Mouse (Mus musculus) limb, embryonic 11.5 days (tissue): Measurements from ENCODE around the gene Tnfrsf4. TPM values are rescaled to one million over a fixed set of nuclear protein-coding genes. Genes with fewer than 3 reads are reported as not detected.
A peak's percentile ranks its signal among the peaks of the same experiment; 100 is the strongest.

ENCODE experiments used
- ATAC-seq: fragments of 200-750 bp; cut with Nextera tagmentation; 2 replicates; pipeline ENCODE4 v1.8.0; 2017; ENCODE audit warnings: low read depth; ENCODE audit not compliant: insufficient number of reproducible peaks, low FRiP score, low TSS enrichment
- DNase-seq: peaks from one replicate; pipeline ENCODE4 v3.0.0-alpha.2; 2015; ENCODE audit warnings: low spot score
- H3K27ac ChIP-seq: fragments of 300-500 bp; sonication (generic); replicated peaks from 2 replicates; pipeline ENCODE4 v1.5.1; 2014; ENCODE audit warnings: low read depth, mild to moderate bottlenecking, low read length
- H3K27me3 ChIP-seq: fragments of 300-500 bp; sonication (generic); 2 replicates; pipeline ENCODE4 v1.6.1; 2014; ENCODE audit warnings: mild to moderate bottlenecking, low read length, mixed read lengths; ENCODE audit not compliant: control insufficient read depth, insufficient read depth
- H3K36me3 ChIP-seq: fragments of 300-500 bp; sonication (generic); 2 replicates; pipeline ENCODE4 v1.6.1; 2014; ENCODE audit warnings: mild to moderate bottlenecking, low read length, moderate library complexity, mixed read lengths; ENCODE audit not compliant: control insufficient read depth, insufficient read depth
- H3K4me1 ChIP-seq: fragments of 300-500 bp; sonication (generic); 2 replicates; pipeline ENCODE4 v1.6.1; 2014; ENCODE audit warnings: low read length, mixed read lengths; ENCODE audit not compliant: control insufficient read depth, insufficient read depth
- H3K4me2 ChIP-seq: fragments of 300-500 bp; sonication (generic); 2 replicates; pipeline ENCODE4 v1.6.1; 2014; ENCODE audit warnings: low read depth, mild to moderate bottlenecking, moderate library complexity; ENCODE audit not compliant: severe bottlenecking
- H3K4me3 ChIP-seq: fragments of 300-500 bp; sonication (generic); 2 replicates; pipeline ENCODE4 v1.5.1; 2014; ENCODE audit warnings: low read depth, low read length
- H3K9ac ChIP-seq: fragments of 300-500 bp; sonication (generic); 2 replicates; pipeline ENCODE4 v1.6.1; 2014; ENCODE audit warnings: mild to moderate bottlenecking, low read length
- H3K9me3 ChIP-seq: fragments of 300-500 bp; sonication (generic); 2 replicates; pipeline ENCODE4 v1.6.1; 2016; ENCODE audit warnings: low read length; ENCODE audit not compliant: control insufficient read depth
- WGBS: fragments of 180-500 bp; shearing (Covaris S2); extraction: QIAGEN DNeasy Blood & Tissue Kit; methylation state at CpG from one replicate; pipeline ENCODE4 v1.1.7; 2014; 5-methylcytosine and 5-hydroxymethylcytosine counted together
- polyA plus RNA-seq: library from polyadenylated mRNA; unstranded; fragments of >200 nt; fragmentation: Nextera tagmentation; extraction: Ambion mirVana; gene quantifications from 2 replicates; pipeline ENCODE4 v1.2.1, GENCODE M21; 2014

Gene Tnfrsf4
- polyA plus RNA-seq, 1 experiment from 2014 or later = 0.29 TPM

DNA sequence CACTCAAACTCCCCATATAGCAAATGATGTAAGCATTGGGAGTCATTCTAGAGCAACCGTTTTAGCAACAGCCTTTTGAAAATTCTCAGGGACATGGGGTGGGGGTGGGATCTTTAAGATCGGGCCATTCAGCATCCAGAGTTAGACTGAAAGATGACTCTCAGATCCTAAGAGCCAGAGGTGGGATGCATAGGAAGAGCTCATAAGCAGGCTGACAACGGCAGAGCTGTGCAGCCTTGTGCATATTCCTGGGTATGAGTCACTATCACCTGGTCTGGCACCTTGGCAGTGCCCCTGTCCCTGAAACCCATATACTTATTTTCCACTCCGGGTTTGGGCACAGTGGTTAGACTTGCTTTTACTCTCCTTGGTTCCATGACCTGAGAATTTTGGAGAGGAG, 39.5 kb downstream of the Tnfrsf4 start:
- no peak overlapping the region for H3K9ac ChIP-seq
- ATAC-seq = no peak
- no peak overlapping the region for H3K4me3 ChIP-seq
- H3K9me3 ChIP-seq = no peaks in the 10 kb centered on the region
- WGBS = 80% methylated on average over 4 of the region's 4 CpGs
- no peak overlapping the region for H3K4me2 ChIP-seq
- DNase-seq = no peak
- no peak overlapping the region for H3K27ac ChIP-seq
- no peaks in the 10 kb centered on the region for H3K27me3 ChIP-seq
- no peaks in the 10 kb centered on the region for H3K4me1 ChIP-seq
- H3K36me3 ChIP-seq = no peaks in the 10 kb centered on the region

DNA sequence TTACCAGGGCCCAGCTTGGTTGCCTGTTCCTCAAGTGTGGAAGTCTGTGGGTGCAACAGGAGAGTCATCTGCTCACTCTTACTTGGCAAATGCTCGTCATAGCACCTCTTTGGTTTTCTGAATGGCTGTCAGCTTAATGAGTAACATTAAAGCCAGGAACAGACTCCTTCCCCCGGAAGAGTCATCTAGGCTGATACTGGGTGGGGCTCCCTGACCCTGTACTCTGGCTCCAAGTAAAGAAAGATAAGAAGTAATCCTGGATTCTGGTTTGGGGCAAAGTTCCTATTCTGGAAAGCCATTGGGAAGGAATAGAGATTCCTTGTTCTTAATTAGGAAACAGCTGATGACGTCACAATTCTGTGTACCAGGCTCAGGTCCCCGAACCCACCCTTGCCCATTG, 40.5 kb downstream of the Tnfrsf4 start:
- Histone ChIP-seq H3K4me3 (no peak overlapping the region), H3K9ac (no peak overlapping the region), H3K4me1 (no peaks in the 10 kb centered on the region), H3K27ac (no peak overlapping the region), H3K4me2 (no peak overlapping the region), H3K27me3 (no peaks in the 10 kb centered on the region), H3K36me3 (no peaks in the 10 kb centered on the region), H3K9me3 (no peaks in the 10 kb centered on the region)
- ATAC-seq = no peak
- WGBS = 82% methylated on average over 4 of the region's 4 CpGs
- DNase-seq = no peak

DNA sequence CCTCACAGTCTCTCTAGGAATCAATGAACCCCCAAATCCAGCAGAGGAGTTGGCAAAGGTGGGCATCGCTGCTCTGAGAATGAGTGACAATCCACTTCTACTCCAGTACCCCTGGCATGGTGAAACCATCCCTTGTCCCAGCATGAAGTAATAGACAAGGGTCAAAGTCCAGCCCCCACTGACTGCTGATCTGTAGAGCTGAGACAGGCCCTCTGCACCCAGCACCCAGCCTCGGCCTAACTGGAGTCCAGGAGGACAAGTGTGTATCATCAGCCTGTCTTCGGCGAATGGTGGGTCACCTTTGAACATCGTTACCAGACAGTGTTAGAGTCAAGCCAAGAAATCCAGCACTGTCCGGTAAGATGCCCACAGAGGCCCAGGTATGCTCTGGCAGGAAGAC, 41.0 kb downstream of the Tnfrsf4 start:
- H3K36me3 ChIP-seq = no peaks in the 10 kb centered on the region
- H3K9ac ChIP-seq = no peak overlapping the region
- 93% methylated on average over 6 of the region's 6 CpGs for WGBS

DNA sequence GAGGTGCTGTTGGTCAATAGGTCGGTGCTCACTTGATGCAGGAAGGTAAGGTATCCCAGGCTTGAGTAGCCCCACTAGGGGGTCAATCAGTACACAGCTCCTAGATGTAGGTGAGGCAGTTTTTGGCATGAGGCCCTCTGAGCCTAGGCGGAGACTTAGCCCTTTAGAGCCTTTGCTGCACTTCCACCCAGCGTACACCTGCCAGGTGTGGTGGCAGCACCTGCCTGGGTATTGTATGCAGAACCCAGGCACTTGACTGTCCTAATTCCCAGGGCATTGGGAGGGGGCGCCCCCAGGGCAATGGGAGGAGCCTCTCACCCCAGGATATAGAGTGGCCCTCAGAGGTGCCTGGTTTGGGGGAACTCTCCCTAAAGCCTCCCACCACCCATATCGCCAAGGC, 41.5 kb downstream of the Tnfrsf4 start:
- no peak overlapping the region for H3K9ac ChIP-seq
- no peak for DNase-seq
- 0 out of 2 replicates have a peak, but pooled peaks cover 3% of the 10 kb centered on the region for H3K4me1 ChIP-seq
- H3K27me3 ChIP-seq = no peaks in the 10 kb centered on the region
- no peaks in the 10 kb centered on the region for H3K36me3 ChIP-seq
- ATAC-seq = no peak
- WGBS = 96% methylated on average over 5 of the region's 5 CpGs
- H3K4me3 ChIP-seq = no peak overlapping the region
- no peaks in the 10 kb centered on the region for H3K9me3 ChIP-seq
- no peak overlapping the region for H3K4me2 ChIP-seq
- H3K27ac ChIP-seq = no peak overlapping the region

More for the DNA sequence above, 41.0 kb downstream of the Tnfrsf4 start:
- Histone ChIP-seq H3K4me1 (0 out of 2 replicates have a peak, but pooled peaks cover under 1% of the 10 kb centered on the region), H3K4me2 (no peak overlapping the region), H3K4me3 (no peak overlapping the region), H3K9me3 (no peaks in the 10 kb centered on the region), H3K27ac (no peak overlapping the region), H3K27me3 (no peaks in the 10 kb centered on the region)
- ATAC-seq (no peak), DNase-seq (no peak)

DNA sequence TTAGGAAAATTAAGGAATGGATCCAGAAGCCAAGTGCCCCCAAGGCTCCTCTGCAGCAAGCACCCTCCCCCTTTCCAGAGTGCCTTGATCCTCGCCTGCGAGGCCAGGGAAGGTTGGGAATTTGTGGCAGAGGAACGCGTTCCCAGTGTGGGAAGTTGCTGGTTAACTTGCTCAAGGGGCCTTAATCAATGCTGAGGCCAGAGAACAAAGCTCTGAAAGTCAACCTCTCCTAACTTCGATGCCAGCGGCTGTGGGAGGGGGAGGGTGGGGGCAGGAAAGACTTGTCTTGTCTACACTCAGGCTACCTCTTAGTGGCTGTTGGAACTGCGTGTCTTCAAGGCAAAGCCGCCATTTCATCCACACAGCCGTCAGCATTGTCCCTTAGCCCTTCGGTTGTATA, 44.1 kb downstream of the Tnfrsf4 start:
- no peaks in the 10 kb centered on the region for H3K27me3 ChIP-seq
- H3K36me3 ChIP-seq = no peaks in the 10 kb centered on the region
- no peak overlapping the region for H3K9ac ChIP-seq
- H3K27ac ChIP-seq = no peak overlapping the region
- no peaks in the 10 kb centered on the region for H3K9me3 ChIP-seq
- 0 out of 2 replicates have a peak, but pooled peaks cover 3% of the 10 kb centered on the region for H3K4me1 ChIP-seq
- no peak overlapping the region for H3K4me2 ChIP-seq
- ATAC-seq = no peak
- no peak overlapping the region for H3K4me3 ChIP-seq
- DNase-seq = no peak
- WGBS = 76% methylated on average over 10 of the region's 10 CpGs

DNA sequence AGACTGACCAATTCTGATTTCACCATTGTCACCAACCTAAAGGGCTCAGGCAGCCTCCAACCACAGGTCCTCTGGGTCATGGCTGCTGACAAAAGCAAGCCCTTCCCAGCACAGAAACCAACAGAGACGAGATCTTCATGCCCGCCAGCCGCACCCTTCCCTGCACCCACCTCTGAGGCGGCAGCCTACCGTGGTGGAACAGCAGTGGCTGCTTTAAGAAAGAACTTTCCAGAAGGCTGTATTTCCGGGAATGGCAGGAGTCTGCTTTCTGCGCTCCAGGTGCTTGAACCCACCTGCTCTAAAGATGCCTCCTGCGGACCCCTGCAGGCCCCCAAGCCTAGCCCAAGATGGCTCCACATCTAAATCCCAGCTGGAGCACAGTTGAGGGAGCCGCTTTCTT, 45.2 kb downstream of the Tnfrsf4 start:
- no peak for ATAC-seq
- Histone ChIP-seq H3K4me3 (peak overlapping the region; percentile 3; the same call in 1 of the 2 replicates), H3K9ac (no peak overlapping the region), H3K36me3 (no peaks in the 10 kb centered on the region), H3K27ac (no peak overlapping the region), H3K27me3 (no peaks in the 10 kb centered on the region), H3K9me3 (no peaks in the 10 kb centered on the region), H3K4me2 (no peak overlapping the region), H3K4me1 (0 out of 2 replicates have a peak, but pooled peaks cover 3% of the 10 kb centered on the region)
- no peak for DNase-seq
- 79% methylated on average over 9 of the region's 9 CpGs for WGBS

DNA sequence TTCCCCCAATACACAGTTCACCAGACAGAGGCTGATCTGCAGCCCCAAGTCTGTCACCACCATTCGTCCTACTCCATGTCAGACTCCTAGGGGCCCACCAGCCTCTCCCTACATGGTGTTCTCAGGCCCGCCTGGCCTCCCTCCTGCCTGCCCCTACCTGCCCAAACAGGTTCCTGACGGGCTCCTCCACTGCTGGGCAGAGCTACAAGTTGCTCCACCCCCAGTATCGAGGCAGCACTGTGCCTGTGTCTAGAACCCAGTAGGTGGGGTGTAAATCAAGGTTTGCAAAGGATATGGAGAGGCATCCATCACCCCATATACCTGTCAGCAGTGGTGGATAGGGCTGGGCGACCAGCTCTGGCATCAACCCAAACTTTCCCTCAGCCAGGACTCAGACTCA, 45.6 kb downstream of the Tnfrsf4 start, which contains the start of gene Ttll10:
Gene Ttll10 (minus strand): TSS at position 154 of the 400 bp plus-strand sequence.
- DNase-seq = peak; percentile 30
- 23% methylated on average over 5 of the region's 5 CpGs for WGBS
- ATAC-seq = peak; percentile 46
- Histone ChIP-seq H3K9ac (no peak within 1 kb of the TSS), H3K27me3 (no peaks in the 10 kb centered on the region), H3K4me2 (no peak within 1 kb of the TSS), H3K27ac (no peak within 1 kb of the TSS), H3K36me3 (no peaks in the 10 kb centered on the region), H3K4me1 (0 out of 2 replicates have a peak, but pooled peaks cover 3% of the 10 kb centered on the region), H3K4me3 (peak within 1 kb of the TSS; percentile 3; the same call in 1 of the 2 replicates), H3K9me3 (no peaks in the 10 kb centered on the region)

DNA sequence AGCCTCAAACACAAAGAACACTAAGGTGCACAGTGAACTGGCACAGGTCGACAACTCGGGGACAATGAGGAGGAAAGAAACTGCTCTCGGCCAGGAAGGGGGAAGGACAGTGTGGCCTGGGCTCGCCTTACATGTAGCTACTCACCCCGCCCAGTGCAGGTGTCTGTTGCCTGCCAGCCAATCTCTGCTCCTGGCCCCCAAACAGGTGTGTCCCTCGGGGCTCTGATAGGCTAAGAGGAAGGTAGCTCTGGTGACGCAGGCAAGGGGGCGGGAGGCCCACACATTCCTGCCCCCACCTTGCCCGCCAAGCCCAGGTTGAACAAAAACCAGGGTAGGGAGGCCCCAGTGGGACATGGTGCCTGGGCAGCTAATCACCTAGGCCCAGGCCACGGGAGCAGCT, 46.1 kb downstream of the Tnfrsf4 start:
- no peak overlapping the region for H3K4me2 ChIP-seq
- DNase-seq (peak; percentile 42), ATAC-seq (peak; percentile 70)
- no peak overlapping the region for H3K9ac ChIP-seq
- 19% methylated on average over 10 of the region's 10 CpGs for WGBS
- no peaks in the 10 kb centered on the region for H3K27me3 ChIP-seq
- H3K4me1 ChIP-seq = 0 out of 2 replicates have a peak, but pooled peaks cover 3% of the 10 kb centered on the region
- no peaks in the 10 kb centered on the region for H3K36me3 ChIP-seq
- H3K4me3 ChIP-seq = no peak overlapping the region
- no peak overlapping the region for H3K27ac ChIP-seq
- H3K9me3 ChIP-seq = no peaks in the 10 kb centered on the region
